Mouse (Mus musculus) heart, adult 11 months (tissue): ENCODE results near the gene Serinc3.
A peak's percentile ranks its signal among the peaks of the same experiment; 100 is the strongest.
"Not testable (repeated sequence)": the region's sequence is repeated elsewhere in the genome, so short reads cannot be mapped to it uniquely, and the experiment has no call there.

Experiments used
- DNase-seq: peaks from one replicate; pipeline ENCODE4 v3.0.0; 2022

Serinc3 gene

DNA sequence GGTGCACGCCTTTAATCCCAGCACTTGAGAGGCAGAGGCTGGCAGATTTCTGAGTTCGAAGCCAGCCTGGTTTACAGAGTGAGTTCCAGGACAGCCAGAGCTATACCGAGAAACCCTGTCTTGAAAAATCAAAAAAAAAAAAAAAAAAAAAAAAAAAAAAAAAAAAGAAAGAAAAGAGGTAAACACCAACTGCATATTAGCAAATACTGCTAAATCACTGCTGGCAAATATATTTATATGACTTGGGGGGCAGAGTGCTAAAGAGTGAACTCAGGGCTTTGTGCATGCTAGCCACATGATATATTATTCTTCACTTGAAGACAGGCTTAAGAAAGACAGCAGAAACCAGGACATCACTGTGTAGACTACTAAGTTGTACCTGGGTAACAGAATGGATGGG, 23.5 kb downstream of the Serinc3 start:
- DNase-seq = not testable (repeated sequence)

- no peak for DNase-seq
Measured at GRCm38 (mm10) chr2:163620451-163620850, 24.5 kb downstream of the Serinc3 start.

- DNase-seq = no peak
Measured at GRCm38 (mm10) chr2:163617874-163618273, 27.1 kb downstream of the Serinc3 start.

GRCm38 (mm10) chr2:163617232-163617863, 27.6 kb downstream of the Serinc3 start:
- DNase-seq = peak; percentile 79

DNA sequence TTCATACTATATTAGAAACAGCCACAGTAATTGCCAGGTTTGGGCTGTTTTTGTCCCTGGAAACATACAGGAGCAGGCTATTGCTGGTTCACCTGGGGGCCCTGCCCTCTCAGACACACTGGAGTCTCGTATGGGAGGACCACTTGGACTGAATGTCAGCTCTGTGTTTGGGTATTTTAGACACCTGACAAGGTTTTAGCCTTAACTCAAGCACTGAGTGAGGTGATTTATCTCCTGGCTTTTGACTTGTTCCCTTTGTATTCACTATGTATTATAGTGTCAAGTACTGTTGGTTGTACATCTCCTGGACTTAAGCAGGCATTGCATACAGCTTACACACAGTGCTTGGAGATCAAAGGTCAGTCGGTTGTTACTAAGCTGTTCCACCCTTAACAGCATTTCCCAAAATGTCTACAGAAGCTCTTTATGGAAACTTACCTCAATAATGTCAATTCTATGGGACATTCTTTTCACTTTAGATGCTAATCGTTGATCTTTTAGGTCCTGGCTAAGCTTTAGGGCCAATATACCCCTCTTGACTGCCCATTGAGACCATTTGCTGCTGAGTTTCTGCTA, 28.2 kb downstream of the Serinc3 start:
- no peak for DNase-seq

DNA sequence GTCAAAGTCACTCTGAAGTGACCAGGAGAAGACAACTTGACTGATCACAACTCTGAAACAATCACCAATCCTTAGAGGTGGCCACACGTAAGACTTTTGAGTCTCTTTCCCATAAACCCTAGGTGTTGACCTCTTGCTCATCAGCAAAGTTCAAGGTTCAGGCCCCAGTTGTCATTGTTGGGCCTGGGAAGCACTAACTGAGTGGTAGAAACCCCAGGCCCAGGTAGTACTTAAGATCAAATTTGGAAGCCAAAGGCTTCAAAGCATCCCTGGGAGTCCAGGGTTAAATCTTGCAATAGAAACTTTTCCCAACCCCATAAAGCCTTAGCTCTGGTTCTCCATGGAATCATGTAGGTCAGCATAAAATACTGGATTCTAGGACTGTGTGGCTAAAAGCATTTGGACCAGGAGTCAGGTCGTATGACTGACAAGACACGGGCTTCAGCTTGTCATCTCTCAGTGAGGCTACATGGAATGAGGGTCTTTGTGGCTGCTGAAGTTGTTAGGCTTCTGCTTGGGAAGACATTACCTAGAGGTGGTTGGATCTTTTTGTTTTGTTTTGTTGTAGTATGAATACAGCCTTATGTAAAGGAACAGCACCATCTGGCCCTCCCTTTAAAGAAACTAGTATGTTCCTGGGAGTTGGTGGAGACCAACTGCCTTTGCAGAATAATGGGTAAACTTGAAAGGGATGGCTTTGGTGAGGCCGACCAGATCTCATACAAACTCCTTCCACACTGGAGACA, 28.9 kb downstream of the Serinc3 start:
- DNase-seq = peak; percentile 88

DNA sequence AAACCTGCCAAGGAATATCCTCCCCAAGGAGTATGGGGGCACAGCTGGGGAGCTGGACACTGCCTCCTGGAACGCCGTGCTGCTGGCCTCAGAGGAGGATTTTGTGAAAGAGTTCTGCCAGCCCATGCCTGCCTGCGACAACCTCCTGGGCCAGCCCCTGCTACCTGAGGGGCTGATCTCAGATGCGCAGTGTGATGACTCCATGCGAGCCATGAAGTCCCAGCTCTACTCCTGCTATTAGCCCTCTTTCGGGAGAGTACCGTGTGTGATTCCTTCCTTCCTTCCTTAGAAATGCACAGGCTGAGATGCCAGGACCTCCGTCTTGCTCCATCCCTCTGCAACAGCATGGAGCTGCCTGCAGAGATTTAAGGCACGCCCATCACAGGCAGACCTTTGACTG, 29.5 kb downstream of the Serinc3 start:
- peak; percentile 93 for DNase-seq

GRCm38 (mm10) chr2:163613990-163614389, 30.9 kb downstream of the Serinc3 start:
- peak; percentile 86 for DNase-seq

DNA sequence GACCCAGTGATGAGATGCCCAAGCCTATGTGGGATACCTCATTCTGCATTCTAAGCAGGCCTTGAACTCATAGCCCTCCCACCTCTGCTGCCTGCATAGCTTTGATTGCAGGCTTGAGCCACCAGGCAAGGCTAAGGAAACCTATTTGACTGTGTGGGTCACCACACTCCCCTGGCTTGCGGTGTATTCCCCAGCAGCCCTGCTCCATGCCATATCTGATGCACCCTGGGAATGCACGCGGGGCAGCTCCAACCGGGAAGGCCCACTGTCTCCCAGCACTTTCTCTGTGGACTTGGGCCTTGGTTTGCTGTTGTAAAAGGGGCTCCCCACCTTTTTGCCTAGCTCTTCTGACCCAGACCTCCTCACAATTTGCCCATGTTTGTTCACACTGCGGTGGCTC, 31.7 kb downstream of the Serinc3 start:
- peak; percentile 88 for DNase-seq

DNA sequence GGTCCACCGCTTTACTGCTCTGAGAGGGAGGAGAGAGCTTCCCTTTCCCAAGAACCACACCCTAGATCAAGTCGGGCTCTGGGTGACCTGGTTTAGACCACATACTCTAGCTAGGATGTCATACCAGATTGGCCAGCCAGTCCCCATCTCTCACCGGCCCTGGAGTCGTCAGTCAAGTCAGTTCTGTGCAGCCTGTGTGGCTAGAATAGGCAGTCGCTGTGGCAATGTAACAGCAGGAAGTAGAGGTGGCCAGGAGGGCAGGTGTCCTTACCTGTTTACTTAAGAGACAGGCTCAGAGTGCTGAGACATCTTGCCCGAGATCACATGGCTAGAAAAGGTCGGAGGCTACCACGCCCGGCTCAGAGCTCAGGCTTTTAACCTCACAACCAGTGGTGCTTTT, 33.8 kb downstream of the Serinc3 start:
- DNase-seq = peak; percentile 85

GRCm38 (mm10) chr2:163609281-163609975, 35.5 kb downstream of the Serinc3 start:
- peak; percentile 93 for DNase-seq

- DNase-seq = no peak
Measured at GRCm38 (mm10) chr2:163608008-163608407, 36.9 kb downstream of the Serinc3 start.

DNA sequence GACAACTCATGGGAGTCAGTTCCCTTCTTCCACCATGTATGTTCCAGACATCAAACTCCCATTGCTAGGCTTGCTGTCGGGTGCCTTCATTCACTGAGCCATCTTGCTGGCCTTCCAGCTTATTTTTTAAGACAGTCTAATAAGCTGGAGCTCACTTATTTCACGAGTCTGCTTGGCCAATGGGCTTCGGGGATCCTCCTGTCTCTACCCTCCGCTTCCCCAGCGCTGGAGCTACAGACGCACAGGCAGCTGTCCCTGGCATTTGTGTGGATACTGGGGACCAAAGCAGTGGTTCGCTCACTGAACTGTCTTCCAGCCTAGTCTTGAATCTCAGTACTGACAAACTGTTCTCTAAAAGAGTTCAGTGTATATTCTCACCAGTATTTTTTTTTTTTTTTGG, 38.8 kb downstream of the Serinc3 start:
- peak; percentile 60 for DNase-seq

GRCm38 (mm10) chr2:163602101-163602971, 42.6 kb downstream of the Serinc3 start, which contains the start of gene Ttpal:
Ttpal (plus strand) TSS chr2:163602314.
- peak; percentile 99 for DNase-seq

DNA sequence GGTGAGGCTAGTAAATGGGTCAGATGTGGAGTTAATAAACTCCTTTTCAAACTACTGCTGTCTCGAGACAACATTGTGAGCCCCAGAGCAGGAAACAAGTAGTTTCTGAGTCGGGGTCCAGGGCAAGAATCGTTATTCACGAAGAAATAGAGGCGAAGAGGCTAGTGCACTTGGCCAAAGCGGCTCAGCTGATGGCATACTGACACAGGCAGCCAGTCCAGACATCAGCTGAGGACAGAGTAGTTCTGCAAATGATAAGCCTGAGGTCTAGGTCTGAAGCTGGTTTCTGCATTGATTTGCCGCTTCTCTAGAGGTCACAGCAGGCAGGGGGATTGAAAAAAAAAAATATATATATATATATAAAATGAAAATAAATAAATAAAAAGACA, 43.2 kb downstream of the Serinc3 start:
- no peak for DNase-seq

DNA sequence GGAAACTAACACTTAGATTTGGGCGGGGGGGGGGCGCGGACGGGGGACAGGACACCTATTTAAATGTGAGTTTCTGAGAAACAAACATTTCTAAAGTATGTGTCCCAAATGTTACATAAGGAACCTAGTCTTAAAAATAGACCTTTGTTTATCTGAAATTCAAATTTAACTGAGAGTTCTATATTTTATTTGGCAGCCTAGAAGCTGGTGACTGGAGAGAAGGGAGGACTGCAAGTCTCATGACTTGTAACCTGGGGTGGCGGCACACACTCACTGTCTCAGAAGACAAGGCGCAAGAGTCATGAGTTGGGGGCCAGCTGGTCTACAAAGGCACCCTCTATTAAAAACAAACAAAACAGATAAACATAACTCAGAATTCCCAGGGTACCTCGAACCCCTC, 43.9 kb downstream of the Serinc3 start:
- DNase-seq = no peak

DNA sequence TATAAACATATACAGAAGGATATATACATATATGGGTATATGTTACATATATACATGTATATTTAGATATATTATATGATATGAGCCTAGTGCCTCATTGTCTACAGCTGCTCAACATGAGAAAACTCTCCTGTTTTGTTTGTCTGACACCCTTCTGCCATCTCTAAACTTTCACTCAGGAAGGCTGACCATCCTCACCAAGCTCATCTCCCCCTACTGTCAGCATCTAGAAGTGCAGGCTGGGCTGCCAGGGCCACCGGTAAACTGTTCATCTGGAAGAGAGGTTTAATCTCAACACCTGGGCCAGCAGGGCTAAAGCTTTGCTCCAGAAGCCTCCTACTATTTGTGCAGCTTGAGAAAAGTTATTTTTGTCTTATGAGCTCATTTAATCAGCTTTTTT, 45.7 kb downstream of the Serinc3 start:
- DNase-seq = no peak

DNA sequence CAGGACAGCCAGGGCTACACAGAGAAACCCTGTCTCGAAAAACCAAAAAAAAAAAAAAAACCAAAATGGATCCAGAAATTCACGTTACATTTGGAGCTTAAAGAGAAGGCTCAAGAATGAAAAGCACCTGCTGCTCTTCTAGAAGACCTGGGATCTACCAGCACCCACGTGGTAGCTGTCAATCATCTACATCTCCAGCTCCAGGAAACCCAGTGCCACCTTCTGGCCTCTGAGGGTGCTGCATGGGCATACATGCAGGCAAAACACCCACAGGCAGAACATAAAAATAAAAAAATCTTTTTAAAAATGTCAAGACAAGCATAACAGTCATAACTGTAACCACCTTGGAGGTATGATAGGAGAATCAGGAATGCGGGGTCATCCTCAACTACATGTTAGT, 47.3 kb downstream of the Serinc3 start:
- no peak for DNase-seq

DNA sequence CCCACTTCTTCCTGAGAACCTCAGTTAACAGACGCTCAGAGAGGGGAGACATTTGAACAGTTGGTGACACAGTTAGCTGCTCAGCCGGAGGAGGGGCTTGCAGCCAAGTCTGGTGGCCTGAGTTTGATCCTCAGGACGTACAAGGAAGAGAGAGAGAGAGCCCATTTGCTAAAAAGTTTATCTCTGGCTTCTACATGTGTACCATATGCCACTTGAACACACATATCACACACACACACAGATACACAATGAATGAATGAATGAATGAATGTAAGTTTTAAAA, 48.1 kb downstream of the Serinc3 start:
- no peak for DNase-seq

DNA sequence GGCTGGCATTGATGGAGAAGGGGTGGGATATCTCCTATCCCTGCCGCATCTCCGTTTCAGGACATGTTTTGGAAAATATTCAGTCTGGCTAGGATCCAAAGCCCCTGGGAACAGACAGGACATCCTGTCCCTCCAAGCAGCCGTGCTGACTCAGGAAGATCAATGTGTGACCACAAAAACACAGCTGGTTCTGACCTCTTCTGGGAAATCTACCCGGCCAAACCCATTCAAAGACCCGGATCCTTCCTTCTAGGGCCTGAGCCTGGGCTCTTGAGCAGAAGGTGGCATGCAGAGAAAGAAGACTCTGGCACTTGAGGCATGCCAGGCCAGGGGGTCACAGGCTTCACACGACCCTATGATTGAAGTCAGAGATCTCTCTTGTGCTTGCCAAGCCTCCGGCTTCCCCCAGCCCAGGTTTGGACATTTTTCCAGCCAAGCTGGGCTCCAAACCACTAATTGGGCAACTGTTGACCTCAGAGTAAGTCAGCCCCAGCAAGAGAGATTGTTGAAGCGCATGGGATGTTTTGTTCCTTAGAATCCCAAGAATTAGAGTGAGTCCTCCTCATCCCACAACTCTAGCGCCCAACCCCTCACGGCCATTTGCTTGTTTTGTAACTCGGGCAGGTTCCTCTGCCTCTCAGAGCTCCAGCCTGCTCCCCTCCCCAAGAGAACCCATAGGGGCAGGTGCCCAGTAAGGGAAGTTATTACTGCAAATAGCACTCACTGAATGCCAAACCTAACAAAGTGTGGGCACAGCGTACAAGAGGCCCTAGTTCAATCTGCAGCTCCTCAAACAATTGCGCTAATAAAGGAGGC, 48.7 kb downstream of the Serinc3 start:
- DNase-seq = peak; percentile 99

GRCm38 (mm10) chr2:163595119-163595518, 49.8 kb downstream of the Serinc3 start:
- peak; percentile 98 for DNase-seq
